Mouse (Mus musculus): ENCODE results near the gene Col27a1. TPM values are rescaled to one million over a fixed set of nuclear protein-coding genes. Genes with fewer than 3 reads are reported as not detected.
A peak's percentile ranks its signal among the peaks of the same experiment; 100 is the strongest.

Col27a1 gene
- total RNA-seq, 2 experiments from 2014 or later: 1.3 to 1.7 TPM

- peak; percentile 40 for DNase-seq (ENCODE audit: low spot score)
Observed at GRCm38 (mm10) chr4:63355877-63356665, 142.3 kb downstream of the Col27a1 start, which contains the start of gene Orm3. TSS of gene Orm3 (plus strand) at chr4:63356162.

GRCm38 (mm10) chr4:63356981-63357570 lies 143.3 kb downstream of the Col27a1 start:
- no peak for DNase-seq (ENCODE audit: low spot score)
- intact Hi-C loops (cut with DNase I): no loop called here

More at GRCm38 (mm10) chr4:63355877-63356665, 142.3 kb downstream of the Col27a1 start, which contains the start of gene Orm3:
- intact Hi-C loops (cut with DNase I): no loop called here

GRCm38 (mm10) chr4:63359861-63360260 lies 146.1 kb downstream of the Col27a1 start:
- no peak for DNase-seq (ENCODE audit: low spot score)
- intact Hi-C loops (cut with DNase I): no loop called here

GRCm38 (mm10) chr4:63362150-63362549 lies 148.3 kb downstream of the Col27a1 start, which contains the start of gene Orm2:
TSS of gene Orm2 (plus strand) at chr4:63362449.
- no peak for DNase-seq (ENCODE audit: low spot score)
- intact Hi-C loops (cut with DNase I): no loop called here

GRCm38 (mm10) chr4:63368577-63368976 lies 154.8 kb downstream of the Col27a1 start:
- intact Hi-C loops (cut with DNase I): loop anchor here (2.0 to 5.0 kb wide), 3 partner anchors 40 to 579 kb away; no protein-coding TSS in a partner anchor
- peak; percentile 49 for DNase-seq (ENCODE audit: low spot score)

GRCm38 (mm10) chr4:63370897-63371296 lies 157.1 kb downstream of the Col27a1 start:
- no peak for DNase-seq (ENCODE audit: low spot score)
- intact Hi-C loops (cut with DNase I): loop anchor here (5.0 kb wide), 1 partner anchor 126 kb away; the partner anchor contains the start of gene Whrn

GRCm38 (mm10) chr4:63371890-63372289 lies 158.1 kb downstream of the Col27a1 start:
- no peak for DNase-seq (ENCODE audit: low spot score)
- intact Hi-C loops (cut with DNase I): loop anchor here (5.0 kb wide), 1 partner anchor 125 kb away; the partner anchor contains the start of gene Whrn

- intact Hi-C loops (cut with DNase I): loop anchor here (5.0 kb wide), 1 partner anchor 124 kb away; the partner anchor contains the start of gene Whrn
- DNase-seq (ENCODE audit: low spot score): no peak
Observed at GRCm38 (mm10) chr4:63373404-63373803, 159.6 kb downstream of the Col27a1 start.

GRCm38 (mm10) chr4:63374331-63374730 lies 160.5 kb downstream of the Col27a1 start:
- DNase-seq (ENCODE audit: low spot score): no peak
- intact Hi-C loops (cut with DNase I): loop anchor here (5.0 kb wide), 1 partner anchor 123 kb away; the partner anchor contains the start of gene Whrn

- intact Hi-C loops (cut with DNase I): no loop called here
- no peak for DNase-seq (ENCODE audit: low spot score)
Observed at GRCm38 (mm10) chr4:63375367-63375766, 161.6 kb downstream of the Col27a1 start.

GRCm38 (mm10) chr4:63377483-63377882 lies 163.7 kb downstream of the Col27a1 start:
- intact Hi-C loops (cut with DNase I): no loop called here
- DNase-seq (ENCODE audit: low spot score): no peak

- intact Hi-C loops (cut with DNase I): no loop called here
- no peak for DNase-seq (ENCODE audit: low spot score)
Observed at GRCm38 (mm10) chr4:63382676-63383369, 169.0 kb downstream of the Col27a1 start.

- intact Hi-C loops (cut with DNase I): no loop called here
- DNase-seq (ENCODE audit: low spot score): no peak
Observed at GRCm38 (mm10) chr4:63383474-63383873, 169.7 kb downstream of the Col27a1 start.

GRCm38 (mm10) chr4:63384262-63384661 lies 170.5 kb downstream of the Col27a1 start:
- intact Hi-C loops (cut with DNase I): no loop called here
- DNase-seq (ENCODE audit: low spot score): no peak

Small RNA genes within 50 kb of the gene (microRNA-seq; reads per million reads assigned to microRNA genes)
- gene Mir455: 3,104 reads per million, percentile 89 among the genes with 10 or more reads in this experiment

Other genes with a start within 250 kb of the Col27a1 start
- gene Zfp618, start 248.4 kb upstream of the Col27a1 start, total RNA-seq (2021): under 1 TPM; 0.36 to 0.48 TPM
- gene Ambp, start 59.2 kb upstream of the Col27a1 start, total RNA-seq (2021): not detected
- not detected for gene Kif12, start 41.9 kb upstream of the Col27a1 start, total RNA-seq (2021)
- gene Orm1, start 130.6 kb downstream of the Col27a1 start, total RNA-seq (2021): 1 to 10 TPM in 1 of 2 experiments, under 1 TPM in 1; 0.44 to 1.1 TPM
- 1 to 10 TPM; 1.3 to 1.5 TPM for gene Orm3, start 142.2 kb downstream of the Col27a1 start, total RNA-seq (2021)
- gene Orm2, start 148.4 kb downstream of the Col27a1 start, total RNA-seq (2021): under 1 TPM; 0.50 to 0.60 TPM
- gene Akna, start 189.3 kb downstream of the Col27a1 start, total RNA-seq (2021): 1 to 10 TPM; 3.5 to 3.7 TPM